8 mouse cellular contexts compared by ENCODE assay signal in the genomic region with DNA sequence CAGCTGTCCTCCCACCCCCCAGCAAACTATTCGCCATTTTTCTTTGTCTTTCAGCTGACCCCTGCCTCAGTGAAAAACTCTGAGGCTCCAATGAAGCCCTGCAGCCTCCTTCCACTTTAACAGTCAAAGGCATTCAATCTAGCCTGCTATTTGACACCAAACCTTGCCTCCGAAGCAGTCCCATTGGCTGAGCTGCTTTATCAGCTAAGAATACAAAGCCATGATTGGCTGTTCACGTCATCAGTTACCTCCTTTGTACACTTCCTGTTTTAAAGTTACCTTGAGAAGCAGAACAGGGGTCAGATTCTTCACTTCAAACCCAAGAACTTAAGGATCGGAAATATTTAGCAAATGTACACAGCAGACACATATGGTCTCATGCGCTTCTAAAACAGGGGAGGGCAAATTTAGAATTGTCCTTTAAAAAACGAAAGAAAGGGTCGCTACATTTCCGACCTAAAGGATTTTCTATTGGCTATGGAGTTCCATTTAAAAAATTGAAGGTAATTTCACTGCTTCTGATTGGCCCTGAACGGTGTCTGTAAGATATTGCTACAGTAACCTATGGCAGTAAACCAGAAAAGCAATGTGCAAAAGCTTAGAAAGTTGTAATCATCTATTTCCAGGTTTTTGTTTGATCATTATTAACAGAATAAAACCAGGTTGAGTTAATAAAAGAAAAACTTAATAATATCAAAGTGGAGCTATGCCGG. TPM values are rescaled to one million over a fixed set of nuclear protein-coding genes. Genes with fewer than 3 reads are reported as not detected.
DNase-seq lines count a peak whose midpoint lies in the region; ATAC-seq lines count a peak whose summit lies in the region.

No protein-coding gene starts in this region.

- ATAC-seq in megakaryocyte, adult 5-6 weeks (ENCODE audit: poor library complexity, severe bottlenecking), result peak; percentile 98

- peak; percentile 89 for DNase-seq in adipocyte (ENCODE audit: low spot score)
- peak; percentile 96 for DNase-seq in embryo, embryonic 10.5 days (ENCODE audit: low spot score)
- peak; percentile 44 for DNase-seq in gastrocnemius, postnatal 10 days
- DNase-seq in induced T-regulatory cell, adult 2 months (ENCODE audit: low read depth), result peak; percentile 94
- DNase-seq in left cerebral cortex, adult 8-10 months (ENCODE audit: low spot score in 2 of 2), result peak; percentile 54 to 89
- peak; percentile 87 for DNase-seq in right cerebral cortex, adult 18-20 months
- peak; percentile 26 for DNase-seq in urinary bladder, adult 2 months (ENCODE audit: low spot score)

RNA-seq across cellular contexts. Expression of gene Nfyc, which starts 15.6 kb away (rescaled TPM):
- 10 to 100 TPM; 47.2 to 55.8 TPM for total RNA-seq in gastrocnemius, postnatal 10 days (2021)
- 10 to 100 TPM; 42.4 to 48.9 (median 47.9) TPM for total RNA-seq in left cerebral cortex, adult 8-10 months (2022)
- total RNA-seq in megakaryocyte, adult 5-6 weeks (2015), result 64.3 and 66.1 TPM in 2 replicates
- 55.0 and 67.3 TPM in 2 replicates for total RNA-seq in megakaryocyte, adult 5-6 weeks (2017)
- 69.4 and 76.6 TPM in 2 replicates for polyA plus RNA-seq in urinary bladder, adult 2 months (2012; rRNA removed)

RNA-seq across cellular contexts. Expression of gene Rims3, which starts 38.8 kb away (rescaled TPM):
- under 1 TPM; 0.20 to 0.40 TPM for total RNA-seq in gastrocnemius, postnatal 10 days (2021)
- 100 to 1,000 TPM; 137 to 160 (median 147) TPM for total RNA-seq in left cerebral cortex, adult 8-10 months (2022)
- total RNA-seq in megakaryocyte, adult 5-6 weeks (2015), result 0.05 and 0.29 TPM in 2 replicates
- 0.04 and 0.15 TPM in 2 replicates for total RNA-seq in megakaryocyte, adult 5-6 weeks (2017)
- polyA plus RNA-seq in urinary bladder, adult 2 months (2012; rRNA removed), result 0.19 and 0.28 TPM in 2 replicates

Comparison
In these comparisons a context has a peak if more than half of its experiments do, and no peak if none do; other contexts are left out.
1. Peak in every context shown above with its lines: DNase-seq and ATAC-seq.
2. DNase-seq: peak in every context shown above with its lines; median percentile 96 in embryo, embryonic 10.5 days; 94 in induced T-regulatory cell, adult 2 months; 89 in adipocyte; 87 in right cerebral cortex, adult 18-20 months; 72 in left cerebral cortex, adult 8-10 months; 44 in gastrocnemius, postnatal 10 days; 26 in urinary bladder, adult 2 months.
3. RNA of gene Rims3, which starts 38.8 kb away (total RNA-seq): 137 to 160 TPM in left cerebral cortex, adult 8-10 months; 0.20 to 0.40 TPM in gastrocnemius, postnatal 10 days and 0.04 to 0.29 TPM in megakaryocyte, adult 5-6 weeks; every median in the first group is over 10 times any median in the second.